Mouse (Mus musculus) heart, embryonic 11.5 days (tissue): ENCODE results near the gene Ak8. TPM values are rescaled to one million over a fixed set of nuclear protein-coding genes. Genes with fewer than 3 reads are reported as not detected.
A peak's percentile ranks its signal among the peaks of the same experiment; 100 is the strongest.

Source experiments
- ATAC-seq: fragments of 200-750 bp; cut with Nextera tagmentation; replicated peaks from 2 replicates; pipeline ENCODE4 v1.8.0; 2017; ENCODE audit warnings: moderate library complexity; ENCODE audit not compliant: insufficient number of reproducible peaks, low FRiP score, low TSS enrichment
- H3K27ac ChIP-seq: fragments of 300-500 bp; sonication (generic); 2 replicates; pipeline ENCODE4 v1.5.1; 2014; ENCODE audit warnings: mild to moderate bottlenecking, low read depth, low read length
- H3K27me3 ChIP-seq: fragments of 300-500 bp; sonication (generic); 2 replicates; pipeline ENCODE4 v1.6.1; 2014; ENCODE audit warnings: mild to moderate bottlenecking, low read length, mixed read lengths; ENCODE audit not compliant: control insufficient read depth, insufficient read depth
- H3K36me3 ChIP-seq: fragments of 300-500 bp; sonication (generic); 2 replicates; pipeline ENCODE4 v1.6.1; 2014; ENCODE audit warnings: mild to moderate bottlenecking, low read length, moderate library complexity, mixed read lengths; ENCODE audit not compliant: control insufficient read depth, insufficient read depth
- H3K4me1 ChIP-seq: fragments of 300-500 bp; sonication (generic); 2 replicates; pipeline ENCODE4 v1.6.1; 2014; ENCODE audit warnings: low read length; ENCODE audit not compliant: control insufficient read depth, insufficient read depth
- H3K4me2 ChIP-seq: fragments of 300-500 bp; sonication (generic); 2 replicates; pipeline ENCODE4 v1.6.1; 2014; ENCODE audit warnings: mild to moderate bottlenecking, moderate library complexity
- H3K4me3 ChIP-seq: fragments of 300-500 bp; sonication (generic); 2 replicates; pipeline ENCODE4 v1.5.1; 2014; ENCODE audit warnings: low read depth, low read length
- H3K9ac ChIP-seq: fragments of 300-500 bp; sonication (generic); 2 replicates; pipeline ENCODE4 v1.6.1; 2014; ENCODE audit warnings: mild to moderate bottlenecking, low read depth, low read length, moderate library complexity
- H3K9me3 ChIP-seq: fragments of 300-500 bp; sonication (generic); replicated peaks from 2 replicates; pipeline ENCODE4 v1.6.1; 2016; ENCODE audit warnings: low read length; ENCODE audit not compliant: control insufficient read depth
- WGBS: fragments of 180-500 bp; shearing (Covaris S2); extraction: QIAGEN DNeasy Blood & Tissue Kit; methylation state at CpG from one replicate; pipeline ENCODE4 v1.1.7; 2014; ENCODE audit not compliant: insufficient replicate concordance; 5-methylcytosine and 5-hydroxymethylcytosine counted together
- microRNA-seq: library from miRNA; unstranded; fragments of <30 nt; microRNA quantifications from one replicate; pipeline ENCODE4, GENCODE M21; 2016; ENCODE audit warnings: borderline number of aligned reads
- polyA plus RNA-seq: library from polyadenylated mRNA; unstranded; fragments of >200 nt; fragmentation: Nextera tagmentation; extraction: Ambion mirVana; gene quantifications from 2 replicates; pipeline ENCODE4 v1.2.1, GENCODE M21; 2014

Ak8 gene
- polyA plus RNA-seq, 1 experiment from 2014 or later: 1.2 TPM

DNA sequence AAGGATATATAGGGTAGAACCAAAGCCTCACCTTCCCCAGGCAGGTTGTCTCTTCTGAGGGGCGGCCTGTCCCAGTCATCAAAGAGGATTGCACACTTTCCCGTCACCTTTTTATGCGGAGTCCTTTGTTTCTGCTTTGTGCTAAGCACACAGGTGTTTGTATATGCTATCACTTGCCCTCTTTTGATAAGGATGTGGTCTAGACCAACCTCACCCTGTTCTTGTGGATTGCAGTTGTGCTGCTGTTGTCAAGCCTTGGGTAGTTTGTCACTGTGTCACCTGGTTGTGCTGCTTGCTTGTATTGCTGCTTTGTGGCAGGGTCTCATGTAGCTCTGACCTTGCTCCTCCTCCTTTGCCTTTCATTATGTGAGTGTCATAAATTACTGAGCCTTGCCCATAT, 152.6 kb downstream of the Ak8 start:
- no peaks in the 10 kb centered on the region for H3K27me3 ChIP-seq
- H3K4me1 ChIP-seq: no peaks in the 10 kb centered on the region
- H3K9ac ChIP-seq: no peak overlapping the region
- H3K27ac ChIP-seq: no peak overlapping the region
- no peak for ATAC-seq
- H3K4me3 ChIP-seq: no peak overlapping the region
- H3K9me3 ChIP-seq: no peaks in the 10 kb centered on the region
- WGBS: 87% methylated on average over 3 of the region's 3 CpGs
- H3K4me2 ChIP-seq: no peak overlapping the region
- H3K36me3 ChIP-seq: peaks cover 6% of the 10 kb centered on the region; the same call in 1 of the 2 replicates

DNA sequence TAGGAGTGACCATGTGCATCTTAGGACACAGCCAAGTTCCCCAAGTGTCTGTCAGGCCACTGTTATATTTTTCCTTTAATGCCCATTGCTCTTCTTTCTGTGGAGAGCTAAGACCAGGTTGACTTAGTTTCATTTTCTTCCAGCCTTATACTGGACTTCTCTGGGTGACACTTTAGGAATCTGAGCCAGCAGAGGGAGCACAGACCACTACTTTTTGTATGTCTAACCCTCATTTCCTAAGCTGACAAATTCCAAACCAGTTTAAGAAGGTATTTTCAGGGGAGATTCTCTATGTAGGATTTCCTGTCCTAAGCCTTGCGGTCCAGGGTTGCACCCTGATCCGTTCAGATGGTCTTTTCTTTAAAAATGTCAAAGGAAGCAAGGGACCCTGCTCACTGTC, 155.8 kb downstream of the Ak8 start:
- 89% methylated on average over 2 of the region's 2 CpGs for WGBS
- H3K4me1 ChIP-seq: no peaks in the 10 kb centered on the region

DNA sequence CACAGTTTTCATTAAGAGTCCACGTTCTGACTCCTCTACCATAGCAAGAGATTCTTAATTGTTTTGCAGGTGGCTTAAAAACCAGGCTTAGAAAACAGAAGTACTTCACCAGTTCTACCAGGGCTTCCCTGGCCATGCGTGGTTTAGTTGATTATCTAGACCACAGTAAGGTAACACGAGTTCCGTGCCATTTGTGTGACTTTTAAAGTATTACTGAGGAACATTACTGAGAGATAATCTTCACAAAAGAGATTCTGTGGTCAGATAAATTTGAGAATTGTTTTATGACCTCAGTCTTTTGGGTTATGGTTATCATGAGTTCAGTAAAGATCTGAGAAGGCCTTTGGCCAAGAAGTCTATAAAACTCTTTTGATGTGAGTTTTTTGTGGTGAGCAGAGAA, 159.3 kb downstream of the Ak8 start:
- no peak overlapping the region for H3K9ac ChIP-seq
- H3K4me3 ChIP-seq: no peak overlapping the region
- H3K4me1 ChIP-seq: no peaks in the 10 kb centered on the region
- H3K9me3 ChIP-seq: no peaks in the 10 kb centered on the region
- no peak overlapping the region for H3K27ac ChIP-seq
- no peak for ATAC-seq
- H3K36me3 ChIP-seq: peaks cover 10% of the 10 kb centered on the region
- 89% methylated on average over 4 of the region's 4 CpGs for WGBS
- H3K4me2 ChIP-seq: no peak overlapping the region
- no peaks in the 10 kb centered on the region for H3K27me3 ChIP-seq

More for the DNA sequence above, 155.8 kb downstream of the Ak8 start:
- H3K9me3 ChIP-seq: no peaks in the 10 kb centered on the region
- no peak overlapping the region for H3K4me3 ChIP-seq
- H3K4me2 ChIP-seq: no peak overlapping the region
- no peak overlapping the region for H3K9ac ChIP-seq
- H3K27me3 ChIP-seq: no peaks in the 10 kb centered on the region
- no peak overlapping the region for H3K27ac ChIP-seq
- ATAC-seq: no peak
- no peaks in the 10 kb centered on the region; the same call in 1 of the 2 replicates for H3K36me3 ChIP-seq

DNA sequence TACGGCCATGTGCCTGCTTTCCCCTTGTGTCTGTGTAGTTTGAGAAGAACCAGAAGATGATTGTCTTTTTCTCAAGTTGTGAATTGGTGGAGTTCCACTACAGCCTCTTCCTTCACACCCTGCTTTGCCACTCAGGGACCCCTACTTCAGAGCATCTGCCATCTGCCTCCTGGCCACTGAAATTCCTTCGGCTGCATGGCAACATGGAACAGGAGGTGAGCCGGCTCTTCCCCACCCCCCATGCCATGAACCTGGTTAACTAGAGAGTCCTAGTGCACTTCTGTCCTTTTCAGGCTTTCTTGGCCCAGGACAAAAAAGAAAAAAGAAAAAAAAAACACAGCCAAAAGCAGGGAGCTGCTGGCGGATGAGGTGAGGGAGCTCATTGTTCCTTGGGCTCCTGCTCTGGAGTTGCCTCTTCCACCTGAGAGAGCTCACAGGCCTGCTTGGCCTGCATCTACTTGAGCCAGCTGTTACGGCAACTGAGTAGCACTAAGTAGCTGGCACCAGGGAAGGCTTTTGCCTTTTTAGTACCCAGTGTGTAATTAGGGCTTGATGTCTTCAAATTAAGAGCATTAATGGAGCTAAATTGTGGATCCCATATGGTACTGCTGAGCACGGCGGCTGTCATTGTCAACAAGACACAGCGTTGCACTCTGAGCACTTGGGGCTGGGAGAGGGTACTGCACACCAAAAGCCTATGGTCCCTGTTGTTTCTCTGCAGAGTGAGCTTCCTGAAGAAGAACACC, 160.9 kb downstream of the Ak8 start:
- Histone ChIP-seq H3K36me3 (peaks cover 11% of the 10 kb centered on the region), H3K4me1 (no peaks in the 10 kb centered on the region), H3K27me3 (no peaks in the 10 kb centered on the region), H3K27ac (no peak overlapping the region), H3K9me3 (no peaks in the 10 kb centered on the region), H3K9ac (no peak overlapping the region), H3K4me2 (no peak overlapping the region), H3K4me3 (no peak overlapping the region)
- WGBS: 94% methylated on average over 8 of the region's 8 CpGs
- ATAC-seq: no peak

Small RNAs within 50 kb of the gene (microRNA-seq; reads per million reads assigned to microRNA genes)
- 1.6 reads per million, percentile 20 among the genes with 10 or more reads in this experiment for gene Mir3088

Other genes with a start within 250 kb of the Ak8 start
- 0.40 TPM in 1 of 2 replicates, not detected in the other for gene 1700007K13Rik, start 233.8 kb upstream of the Ak8 start, polyA plus RNA-seq
- 60.6 and 63.9 TPM in 2 replicates for gene Mrps2, start 232.1 kb upstream of the Ak8 start, polyA plus RNA-seq
- 0.17 and 0.27 TPM in 2 replicates for gene Gbgt1, start 203.3 kb upstream of the Ak8 start, polyA plus RNA-seq
- not detected in 2 replicates for gene Gm10134, start 194.1 kb upstream of the Ak8 start, polyA plus RNA-seq
- gene Ralgds, start 187.0 kb upstream of the Ak8 start, polyA plus RNA-seq: 12.2 and 12.5 TPM in 2 replicates
- not detected in 2 replicates for gene Cel, start 136.8 kb upstream of the Ak8 start, polyA plus RNA-seq
- 22.5 and 23.3 TPM in 2 replicates for gene Gtf3c5, start 116.4 kb upstream of the Ak8 start, polyA plus RNA-seq
- gene Gfi1b, start 78.2 kb upstream of the Ak8 start, polyA plus RNA-seq: 7.6 and 10.9 TPM in 2 replicates
- 14.2 and 16.2 TPM in 2 replicates for gene Tsc1, start 58.9 kb upstream of the Ak8 start, polyA plus RNA-seq
- gene Spaca9, start 437 bp upstream of the Ak8 start, polyA plus RNA-seq: 2.4 and 3.0 TPM in 2 replicates
- gene Gtf3c4, start 140.2 kb downstream of the Ak8 start, polyA plus RNA-seq: 13.7 and 13.9 TPM in 2 replicates
- gene Ddx31, start 140.2 kb downstream of the Ak8 start, polyA plus RNA-seq: 9.1 and 9.4 TPM in 2 replicates
- not detected in 2 replicates for gene Barhl1, start 216.5 kb downstream of the Ak8 start, polyA plus RNA-seq